Mouse (Mus musculus): ENCODE data around the gene Gna14.

DNA sequence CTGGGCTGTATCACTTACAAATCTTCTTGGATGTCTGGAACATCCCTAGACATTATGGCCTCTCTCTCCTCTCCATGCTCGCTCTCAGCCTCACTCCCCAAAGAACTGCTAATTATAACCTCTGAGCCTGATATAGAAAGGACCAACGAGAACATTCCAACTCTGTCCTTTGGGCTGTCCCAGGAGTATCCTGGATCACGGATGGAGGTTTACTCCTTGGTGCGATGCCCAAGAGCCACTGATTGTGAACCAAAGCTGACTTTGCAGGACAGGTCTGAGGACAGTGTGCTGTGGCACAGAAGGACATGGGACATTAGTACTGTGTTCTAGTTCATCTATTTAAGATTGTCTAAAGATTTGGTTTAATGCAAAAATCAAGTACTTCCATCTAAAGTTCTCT, 108.1 kb downstream of the Gna14 start:
- no peak for TF ChIP-seq CTCF (IDR thresholded peaks at IDR 0.05; ENCODE audit: borderline replicate concordance, insufficient read depth, low read depth, low read length)
- no peak for TF ChIP-seq POLR2A (IDR thresholded peaks at IDR 0.05; ENCODE audit: borderline replicate concordance, insufficient read depth, low read length)

Data from cerebellum, adult 2 months (tissue).